Mouse (Mus musculus) ES-Bruce4 (cell line): ENCODE results near the gene Rhbg. TPM values are rescaled to one million over a fixed set of nuclear protein-coding genes. Genes with fewer than 3 reads are reported as not detected.

Source experiments
- H3K27ac ChIP-seq: 2 replicates; pipeline ENCODE4 v1.5.1; 2012; ENCODE audit warnings: low read length, inconsistent platforms; ENCODE audit not compliant: insufficient read depth
- H3K27me3 ChIP-seq: 2 replicates; pipeline ENCODE4 v1.6.1; 2012; ENCODE audit warnings: mild to moderate bottlenecking, low read length, inconsistent platforms; ENCODE audit not compliant: control insufficient read depth, poor library complexity, insufficient read depth, severe bottlenecking
- H3K36me3 ChIP-seq: 2 replicates; pipeline ENCODE4 v1.6.1; 2012; ENCODE audit warnings: inconsistent platforms, mild to moderate bottlenecking, low read length, moderate library complexity; ENCODE audit not compliant: control insufficient read depth, poor library complexity, insufficient read depth, severe bottlenecking
- H3K4me1 ChIP-seq: one replicate; pipeline ENCODE4 v1.8.1; 2011; ENCODE audit warnings: low read length; ENCODE audit not compliant: control insufficient read depth, insufficient read depth
- H3K4me3 ChIP-seq: 2 replicates; pipeline ENCODE4 v1.5.1; 2011; ENCODE audit warnings: low read depth, mild to moderate bottlenecking, low read length
- H3K9ac ChIP-seq: 2 replicates; pipeline ENCODE4 v1.6.1; 2012; ENCODE audit warnings: low read depth, mild to moderate bottlenecking, inconsistent platforms; ENCODE audit not compliant: poor library complexity, severe bottlenecking
- H3K9me3 ChIP-seq: replicated peaks from 2 replicates; pipeline ENCODE4 v1.6.1; 2012; ENCODE audit warnings: mild to moderate bottlenecking, low read length, inconsistent platforms; ENCODE audit not compliant: control insufficient read depth, poor library complexity, insufficient read depth, severe bottlenecking
- CTCF ChIP-seq: IDR thresholded peaks from one replicate; pipeline ENCODE4 v1.8.1; 2011; ENCODE audit warnings: low read depth, low read length
- EP300 ChIP-seq: IDR thresholded peaks from 2 replicates; pipeline ENCODE4 v1.6.1; 2011; ENCODE audit warnings: low read depth, low read length; ENCODE audit not compliant: insufficient read depth
- POLR2A ChIP-seq: IDR thresholded peaks from one replicate; pipeline ENCODE4 v1.8.1; 2011; ENCODE audit warnings: low read length; ENCODE audit not compliant: insufficient read depth
- polyA plus RNA-seq: library from polyadenylated mRNA; stranded (reverse); fragments of >200 nt; gene quantifications from 2 replicates; pipeline ENCODE4 v1.2.4, GENCODE M21; 2011; ENCODE audit warnings: low read depth; ENCODE audit not compliant: missing spikeins, insufficient read depth, insufficient read length

Rhbg gene
- polyA plus RNA-seq, 1 experiment: 0.82 TPM

GRCm38 (mm10) chr3:88209306-88209705 is 45.2 kb downstream of the Rhbg start:
- H3K9ac ChIP-seq: no peak overlapping the region
- H3K27ac ChIP-seq: no peak overlapping the region
- TF ChIP-seq POLR2A: no peak
- no peak for TF ChIP-seq EP300
- TF ChIP-seq CTCF: no peak
- no peak overlapping the region for H3K4me3 ChIP-seq
- H3K4me1 ChIP-seq: no peaks in the 10 kb centered on the region
- no peaks in the 10 kb centered on the region for H3K36me3 ChIP-seq
- peaks cover 3% of the 10 kb centered on the region; the same call in 1 of the 2 replicates for H3K27me3 ChIP-seq
- no peaks in the 10 kb centered on the region for H3K9me3 ChIP-seq

DNA sequence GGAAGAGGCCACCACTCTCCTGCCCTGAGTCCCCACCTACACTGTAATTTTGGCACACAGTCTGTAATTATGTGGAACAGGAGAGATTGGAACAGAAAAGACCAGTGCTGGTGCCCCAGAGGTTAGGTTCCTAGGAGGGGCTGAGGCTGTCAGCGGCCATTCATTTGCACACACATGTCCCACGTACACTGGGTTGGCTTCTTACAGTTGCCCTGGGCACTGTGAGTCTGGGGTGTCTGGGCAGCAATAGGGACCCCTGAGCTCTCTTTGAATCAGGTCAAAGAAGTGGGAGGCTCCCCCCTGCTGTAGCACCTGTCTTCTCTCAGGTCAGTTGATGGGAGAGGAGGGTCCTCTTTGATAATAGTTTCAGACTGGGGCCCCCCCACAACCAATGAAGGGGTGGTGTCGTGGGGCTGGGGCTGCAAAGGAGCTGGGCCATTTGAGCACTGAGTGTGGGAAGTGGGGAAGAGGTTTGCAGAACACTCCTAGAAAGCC is 46.2 kb downstream of the Rhbg start:
- peaks cover 8% of the 10 kb centered on the region; the same call in 1 of the 2 replicates for H3K27me3 ChIP-seq
- no peak overlapping the region for H3K9ac ChIP-seq
- TF ChIP-seq POLR2A (no peak), EP300 (no peak), CTCF (no peak)
- H3K4me3 ChIP-seq: no peak overlapping the region
- no peaks in the 10 kb centered on the region for H3K36me3 ChIP-seq
- no peaks in the 10 kb centered on the region for H3K9me3 ChIP-seq
- H3K4me1 ChIP-seq: no peaks in the 10 kb centered on the region
- no peak overlapping the region for H3K27ac ChIP-seq

GRCm38 (mm10) chr3:88207451-88208100 is 46.9 kb downstream of the Rhbg start:
- Histone ChIP-seq H3K27me3 (peaks cover 8% of the 10 kb centered on the region; the same call in 1 of the 2 replicates), H3K4me1 (no peaks in the 10 kb centered on the region), H3K4me3 (no peak overlapping the region), H3K36me3 (no peaks in the 10 kb centered on the region), H3K27ac (no peak overlapping the region), H3K9me3 (no peaks in the 10 kb centered on the region), H3K9ac (no peak overlapping the region)
- TF ChIP-seq EP300: no peak
- TF ChIP-seq CTCF: no peak
- TF ChIP-seq POLR2A: no peak

DNA sequence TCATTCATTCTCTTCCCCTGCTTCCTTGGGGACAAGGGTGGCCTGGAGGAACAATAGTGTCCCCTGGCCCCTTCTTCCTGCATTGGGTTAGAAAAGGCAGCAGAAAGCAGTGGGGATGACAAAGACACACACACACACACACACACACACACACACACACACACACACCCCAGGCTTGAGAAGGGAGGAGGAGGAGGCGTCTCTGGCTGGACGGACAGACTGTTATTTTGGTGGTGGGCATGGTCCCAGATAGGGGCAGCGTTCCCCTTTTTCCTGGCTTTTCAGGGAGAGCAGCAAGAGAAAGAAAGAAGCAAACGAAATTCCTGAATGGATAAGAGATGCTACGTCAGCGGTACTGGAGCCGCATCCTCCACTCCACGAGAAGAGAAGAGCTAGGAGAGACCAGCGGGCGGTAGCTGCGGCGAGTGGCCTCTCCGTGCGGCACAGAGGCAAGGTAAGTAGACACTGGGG is 47.6 kb downstream of the Rhbg start:
- Histone ChIP-seq H3K4me1 (no peaks in the 10 kb centered on the region), H3K27me3 (peaks cover 8% of the 10 kb centered on the region), H3K27ac (no peak overlapping the region), H3K9ac (no peak overlapping the region), H3K4me3 (no peak overlapping the region), H3K36me3 (no peaks in the 10 kb centered on the region), H3K9me3 (no peaks in the 10 kb centered on the region)
- TF ChIP-seq EP300 (no peak), POLR2A (no peak), CTCF (no peak)

DNA sequence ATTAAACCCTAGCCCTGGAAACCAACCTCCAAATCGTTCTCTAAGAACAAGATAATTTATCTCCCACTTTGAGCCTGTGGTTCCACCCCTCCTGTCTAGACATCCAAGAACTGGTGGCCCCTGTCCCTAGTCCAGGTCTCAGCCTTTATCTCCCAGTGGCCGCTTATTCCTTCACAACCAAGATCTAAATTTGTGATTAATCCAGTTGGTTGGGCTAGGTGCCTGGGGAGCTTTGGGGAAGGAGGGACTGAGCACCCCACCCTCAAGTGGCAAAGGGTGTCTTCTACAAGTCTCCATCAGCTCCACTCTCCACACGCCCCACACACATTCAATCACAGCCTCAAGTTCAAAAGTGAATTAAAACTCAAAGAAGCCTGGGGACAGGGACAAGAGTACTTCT is 48.0 kb downstream of the Rhbg start:
- H3K4me3 ChIP-seq: no peak overlapping the region
- no peak overlapping the region for H3K27ac ChIP-seq
- H3K27me3 ChIP-seq: peaks cover 5% of the 10 kb centered on the region
- no peak for TF ChIP-seq CTCF
- no peak for TF ChIP-seq POLR2A
- no peak for TF ChIP-seq EP300
- no peak overlapping the region for H3K9ac ChIP-seq
- H3K9me3 ChIP-seq: no peaks in the 10 kb centered on the region
- H3K4me1 ChIP-seq: no peaks in the 10 kb centered on the region
- H3K36me3 ChIP-seq: no peaks in the 10 kb centered on the region

DNA sequence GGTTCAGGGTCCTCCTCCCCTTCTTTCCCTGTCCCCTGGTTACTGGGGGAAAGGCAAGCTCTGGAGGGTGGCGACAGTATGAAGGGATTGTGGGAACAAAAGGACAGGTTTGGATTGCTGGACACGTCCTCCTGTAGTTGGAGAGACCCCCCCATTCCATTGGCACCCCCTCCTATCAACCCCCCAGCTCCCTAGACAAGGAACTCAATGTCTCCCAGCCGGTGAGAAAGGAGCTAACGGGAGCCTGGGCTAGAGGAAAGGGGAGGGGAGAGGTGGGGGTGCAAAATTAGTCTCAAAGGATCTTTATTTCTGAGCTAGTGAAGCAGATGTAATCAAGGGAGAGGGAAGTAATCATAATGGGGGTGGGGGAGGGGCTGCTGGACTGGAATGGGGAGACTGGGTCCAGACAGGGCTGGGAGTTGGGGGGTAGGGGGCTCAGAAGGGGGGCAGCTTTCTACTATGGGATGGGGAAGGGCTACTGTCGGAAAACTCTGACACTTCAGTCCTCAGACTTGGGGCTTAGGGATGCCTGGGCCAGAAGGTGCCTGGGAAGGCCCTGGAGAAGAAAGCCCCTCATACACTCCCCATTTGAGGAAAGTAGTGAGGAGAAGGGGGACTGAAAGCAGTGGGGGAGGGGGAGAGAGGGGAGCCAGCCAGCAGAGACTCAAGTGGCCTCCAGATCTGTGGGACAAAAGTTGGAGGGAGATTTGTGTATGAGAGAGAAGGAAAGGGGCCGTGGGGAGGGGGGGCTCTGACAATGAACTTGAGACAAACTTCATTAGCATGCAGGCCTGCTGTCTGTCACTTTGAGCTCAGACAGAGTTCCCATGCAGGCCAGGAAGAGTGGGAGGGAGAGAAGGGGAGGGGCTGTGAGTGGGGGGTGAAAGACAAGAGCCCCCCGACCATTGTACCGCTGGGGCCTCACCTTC is 48.7 kb downstream of the Rhbg start:
- Histone ChIP-seq H3K9ac (no peak overlapping the region), H3K27me3 (peaks cover 10% of the 10 kb centered on the region), H3K27ac (no peak overlapping the region), H3K9me3 (no peaks in the 10 kb centered on the region), H3K4me3 (no peak overlapping the region), H3K36me3 (no peaks in the 10 kb centered on the region), H3K4me1 (no peaks in the 10 kb centered on the region)
- TF ChIP-seq EP300 (no peak), POLR2A (no peak), CTCF (no peak)
